Mouse (Mus musculus) spleen, adult 2 months (tissue): ENCODE measurements around the gene Hfe. TPM values are rescaled to one million over a fixed set of nuclear protein-coding genes. Genes with fewer than 3 reads are reported as not detected.
"Not testable (repeated sequence)": the region's sequence is repeated elsewhere in the genome, so short reads cannot be mapped to it uniquely, and the experiment has no call there.

Source experiments
- DNase-seq, 2 experiments: peaks; one replicate each; pipeline versions ENCODE4 v3.0.0 to v3.0.0-alpha.2; 2012 to 2021; ENCODE audit warnings: low spot score in 2 of 2, low read depth in 1 of 2
- H3K27ac ChIP-seq: fragments of 200-500 bp; 2 replicates; pipeline ENCODE4 v1.5.1; 2012; ENCODE audit warnings: low read length, inconsistent platforms; ENCODE audit not compliant: insufficient read depth
- H3K27me3 ChIP-seq: fragments of 200-500 bp; 2 replicates; pipeline ENCODE4 v1.6.1; 2012; ENCODE audit warnings: mild to moderate bottlenecking, moderate library complexity, low read length, inconsistent platforms; ENCODE audit not compliant: control insufficient read depth, insufficient read depth
- H3K36me3 ChIP-seq: fragments of 200-500 bp; 2 replicates; pipeline ENCODE4 v1.6.1; 2012; ENCODE audit warnings: mild to moderate bottlenecking, low read length, inconsistent platforms; ENCODE audit not compliant: control insufficient read depth, insufficient read depth
- H3K4me1 ChIP-seq: fragments of 200-500 bp; 2 replicates; pipeline ENCODE4 v1.6.1; 2011; ENCODE audit warnings: inconsistent platforms; ENCODE audit not compliant: control insufficient read depth, insufficient read depth, insufficient read length
- H3K4me3 ChIP-seq: fragments of 200-500 bp; 2 replicates; pipeline ENCODE4 v1.5.1; 2011; ENCODE audit warnings: mild to moderate bottlenecking, inconsistent platforms; ENCODE audit not compliant: insufficient read depth, insufficient read length; ENCODE audit errors: extremely low read depth
- CTCF ChIP-seq: fragments of 200-500 bp; IDR thresholded peaks from 2 replicates; pipeline ENCODE4 v1.5.1; 2011; ENCODE audit warnings: mild to moderate bottlenecking, inconsistent platforms; ENCODE audit not compliant: insufficient read depth, insufficient read length, insufficient replicate concordance; ENCODE audit errors: extremely low read depth
- POLR2A ChIP-seq: fragments of 200-500 bp; IDR thresholded peaks from 2 replicates; pipeline ENCODE4 v1.6.1; 2011; ENCODE audit warnings: low read depth, low read length, inconsistent platforms
- WGBS: fragments of 180-500 bp; shearing (Covaris S2); methylation state at CpG from one replicate; pipeline ENCODE4 v1.1.7; 2018; 5-methylcytosine and 5-hydroxymethylcytosine counted together
- polyA plus RNA-seq: library from polyadenylated mRNA; depleted of rRNA; stranded (reverse); fragments of >200 nt; gene quantifications from 2 replicates; pipeline ENCODE4 v1.2.3, GENCODE M21; 2012

Gene Hfe
- polyA plus RNA-seq, 1 experiment: 26.1 TPM

DNA sequence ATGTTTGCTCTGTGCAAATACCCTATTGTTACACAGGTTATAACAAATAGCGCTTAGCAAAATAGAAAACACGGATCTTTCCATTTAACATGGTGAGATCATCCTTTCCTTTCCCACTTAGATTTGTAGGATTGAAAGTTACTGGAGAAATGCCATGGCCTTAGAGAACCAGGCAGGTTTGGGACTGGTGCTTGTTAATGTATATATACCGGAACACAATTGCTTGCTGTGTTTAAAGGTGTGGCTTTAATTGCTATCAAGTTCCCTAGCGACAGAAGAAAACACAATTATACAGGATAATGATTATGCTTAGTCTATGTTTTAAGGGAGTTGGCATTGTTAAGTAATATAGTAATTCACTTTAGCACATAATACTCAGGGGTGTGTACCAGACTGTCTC is 23.5 kb downstream of the Hfe start:
- TF ChIP-seq CTCF (no peak), POLR2A (no peak)
- DNase-seq: no peak
- H3K4me3 ChIP-seq: no peak overlapping the region
- no peak overlapping the region for H3K27ac ChIP-seq
- peaks cover 4% of the 10 kb centered on the region for H3K4me1 ChIP-seq
- H3K36me3 ChIP-seq: no peaks in the 10 kb centered on the region
- 89% methylated on average over 4 of the region's 4 CpGs for WGBS
- H3K27me3 ChIP-seq: no peaks in the 10 kb centered on the region

DNA sequence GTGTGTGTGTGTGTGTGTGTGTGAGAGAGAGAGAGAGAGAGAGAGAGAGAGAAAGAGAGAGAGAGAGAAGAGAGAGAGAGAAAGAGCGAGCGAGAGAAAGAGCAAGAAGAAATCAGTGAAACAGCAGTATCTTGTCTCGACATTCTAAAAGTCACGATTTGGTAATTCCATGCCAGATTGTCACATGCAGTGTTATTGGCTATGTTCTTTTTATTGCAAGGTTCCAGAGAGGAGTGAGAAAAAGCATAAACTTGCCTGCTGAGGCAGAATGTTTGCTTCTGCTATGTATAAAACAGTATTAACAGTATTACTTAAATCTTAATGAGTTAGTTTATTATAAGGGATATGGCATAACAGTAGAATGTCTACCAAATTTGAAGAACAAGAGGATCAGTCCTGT is 24.7 kb downstream of the Hfe start:
- H3K27me3 ChIP-seq: no peaks in the 10 kb centered on the region
- no peak for DNase-seq
- TF ChIP-seq CTCF (no peak), POLR2A (no peak)
- peaks cover 4% of the 10 kb centered on the region for H3K4me1 ChIP-seq
- WGBS: 34% methylated on average over 4 of the region's 4 CpGs
- H3K36me3 ChIP-seq: no peaks in the 10 kb centered on the region
- H3K4me3 ChIP-seq: peak overlapping the region; percentile 54
- H3K27ac ChIP-seq: peak overlapping the region; percentile 86

DNA sequence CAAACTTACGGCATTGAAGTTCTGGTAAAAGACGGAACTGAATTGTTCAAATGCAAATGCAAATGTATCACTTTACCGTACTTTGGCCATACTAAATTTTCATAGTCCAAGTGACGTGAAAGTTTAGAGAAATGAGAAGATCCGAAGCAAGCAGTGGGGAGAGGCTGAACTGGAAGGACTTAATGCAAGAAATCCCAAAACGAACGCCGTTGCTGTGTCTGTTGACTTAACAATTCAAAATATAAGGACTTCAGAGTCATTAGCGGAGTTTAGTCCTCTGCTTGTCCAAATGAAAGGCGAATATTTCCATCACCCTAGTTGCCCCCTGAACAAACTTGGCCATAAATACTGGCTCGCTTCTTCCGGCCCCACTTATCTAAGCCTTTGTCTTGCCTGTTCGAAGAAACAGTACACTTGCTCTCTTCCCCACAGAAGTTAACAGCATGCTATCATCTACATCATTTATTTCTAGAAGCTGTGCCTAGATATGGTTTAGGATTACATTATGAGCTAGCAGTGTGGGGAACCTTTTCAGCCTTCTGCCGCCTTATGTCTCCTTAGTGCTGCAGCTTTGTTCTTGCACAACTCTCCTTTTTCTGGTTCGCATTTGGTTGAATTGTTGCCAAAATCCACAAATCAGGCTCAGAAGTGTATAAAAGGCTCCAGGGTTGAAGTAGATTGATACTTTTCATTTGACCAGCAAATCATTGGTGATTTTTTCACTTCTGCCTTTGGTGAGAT is 25.4 kb downstream of the Hfe start:
- Histone ChIP-seq H3K4me1 (peaks cover 4% of the 10 kb centered on the region), H3K27ac (peak overlapping the region; percentile 86), H3K36me3 (no peaks in the 10 kb centered on the region), H3K4me3 (peak overlapping the region; percentile 54), H3K27me3 (no peaks in the 10 kb centered on the region)
- WGBS: 2% methylated on average over 15 of the region's 15 CpGs
- TF ChIP-seq POLR2A (no peak; the same call in 1 of the 2 replicates), CTCF (no peak)
- peak in 1 of 2 experiments; percentile 49 for DNase-seq

DNA sequence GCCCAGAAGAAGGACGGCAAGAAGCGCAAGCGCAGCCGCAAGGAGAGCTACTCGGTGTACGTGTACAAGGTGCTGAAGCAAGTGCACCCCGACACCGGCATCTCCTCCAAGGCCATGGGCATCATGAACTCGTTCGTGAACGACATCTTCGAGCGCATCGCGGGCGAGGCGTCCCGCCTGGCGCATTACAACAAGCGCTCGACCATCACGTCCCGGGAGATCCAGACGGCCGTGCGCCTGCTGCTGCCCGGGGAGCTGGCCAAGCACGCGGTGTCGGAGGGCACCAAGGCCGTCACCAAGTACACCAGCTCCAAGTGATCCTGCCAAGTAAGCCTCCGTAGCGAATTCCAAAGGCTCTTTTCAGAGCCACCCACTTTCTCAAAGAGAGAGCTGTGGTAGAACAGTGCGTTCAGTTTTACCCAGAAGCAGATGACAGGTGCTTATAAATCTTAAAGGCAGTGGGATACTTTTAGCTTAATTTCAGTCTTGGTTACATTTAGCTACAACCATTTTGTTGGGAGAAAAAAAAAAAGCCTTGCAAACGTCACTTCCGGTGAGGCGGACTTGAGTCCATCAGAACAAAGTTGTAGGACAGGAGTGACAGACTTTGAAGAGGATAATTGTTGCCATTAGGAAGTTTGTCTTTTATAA is 26.2 kb downstream of the Hfe start:
- H3K27ac ChIP-seq: peak overlapping the region; percentile 96
- DNase-seq: peak; percentile 39 to 84
- under 1% methylated on average over 18 of the region's 37 CpGs for WGBS
- peak overlapping the region; percentile 54 for H3K4me3 ChIP-seq
- not testable (repeated sequence) for H3K36me3 ChIP-seq, H3K27me3 ChIP-seq, H3K4me1 ChIP-seq

DNA sequence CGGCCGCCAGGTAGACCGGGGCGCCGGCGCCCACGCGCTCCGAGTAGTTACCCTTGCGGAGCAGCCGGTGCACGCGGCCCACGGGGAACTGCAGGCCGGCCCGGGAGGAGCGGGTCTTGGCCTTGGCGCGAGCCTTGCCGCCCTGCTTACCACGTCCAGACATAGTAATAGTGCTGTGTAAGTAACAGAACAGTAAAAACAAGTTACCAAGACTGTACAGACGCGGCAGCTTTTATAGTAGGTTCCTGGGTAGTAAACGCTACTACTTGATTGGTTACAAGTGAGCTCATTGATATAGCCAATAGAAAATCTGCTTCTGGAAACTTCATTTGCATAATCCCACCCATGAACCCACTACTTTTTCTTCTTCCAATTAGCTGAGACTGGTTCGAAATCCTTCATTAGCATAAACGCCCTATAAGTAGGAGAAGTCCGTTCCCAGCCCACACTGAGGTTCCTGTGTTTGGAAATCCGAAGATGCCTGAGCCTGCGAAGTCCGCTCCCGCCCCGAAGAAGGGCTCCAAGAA is 26.8 kb downstream of the Hfe start, which contains the start of the genes Hist1h2ac and Hist1h2bc:
Gene Hist1h2ac (minus strand): TSS at position 194 of the 527 bp plus-strand sequence.
Gene Hist1h2bc (plus strand): TSS at position 445 of the 527 bp plus-strand sequence.
- DNase-seq: peak; percentile 65 to 98
- peak within 1 kb of the TSS; percentile 99 for H3K27ac ChIP-seq
- no peaks in the 10 kb centered on the region for H3K36me3 ChIP-seq
- H3K4me3 ChIP-seq: peak within 1 kb of the TSS; percentile 68
- TF ChIP-seq CTCF: no peak
- TF ChIP-seq POLR2A: peak; percentile 48; the same call in 1 of the 2 replicates
- under 1% methylated on average over 32 of the region's 32 CpGs for WGBS
- no peaks in the 10 kb centered on the region for H3K27me3 ChIP-seq
- H3K4me1 ChIP-seq: peaks cover 4% of the 10 kb centered on the region

DNA sequence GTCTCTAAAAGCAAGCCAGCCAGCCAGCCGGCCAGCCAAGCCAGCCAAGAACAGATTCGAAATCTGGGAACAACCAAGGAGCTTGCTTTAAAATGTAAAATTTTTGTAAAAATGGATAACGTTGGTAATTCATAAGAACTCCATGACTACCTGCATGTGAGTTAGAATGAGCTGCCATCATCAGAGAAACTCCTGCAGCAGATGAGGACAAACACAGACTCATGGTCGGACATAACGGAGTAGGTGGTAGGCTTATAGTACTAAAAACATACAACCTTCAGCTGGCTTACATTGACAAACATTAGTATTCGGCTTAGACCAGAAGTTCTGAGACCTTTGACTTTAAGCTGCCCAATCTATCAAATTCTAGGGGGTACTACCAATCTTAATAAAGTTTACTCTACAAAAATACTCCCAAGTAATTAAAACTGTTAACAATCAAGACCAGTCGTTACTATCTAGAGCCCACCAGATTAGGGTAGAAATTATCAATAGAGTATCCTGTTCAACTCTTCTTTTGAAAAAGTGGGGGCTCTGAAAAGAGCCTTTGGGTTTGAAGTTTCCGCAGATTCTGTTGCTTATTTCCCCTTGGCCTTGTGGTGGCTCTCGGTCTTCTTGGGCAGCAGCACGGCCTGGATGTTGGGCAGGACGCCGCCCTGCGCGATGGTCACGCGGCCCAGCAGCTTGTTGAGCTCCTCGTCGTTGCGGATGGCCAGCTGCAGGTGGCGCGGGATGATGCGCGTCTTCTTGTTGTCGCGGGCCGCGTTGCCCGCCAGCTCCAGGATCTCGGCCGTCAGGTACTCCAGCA is 27.5 kb downstream of the Hfe start:
- H3K27ac ChIP-seq: peak overlapping the region; percentile 99
- DNase-seq, H3K4me1 ChIP-seq, H3K27me3 ChIP-seq, H3K36me3 ChIP-seq: not testable (repeated sequence)
- H3K4me3 ChIP-seq: peak overlapping the region; percentile 68; the same call in 1 of the 2 replicates
- 15% methylated on average over 20 of the region's 30 CpGs for WGBS
